Mouse (Mus musculus): ENCODE results near the gene Ube2cbp. TPM values are rescaled to one million over a fixed set of nuclear protein-coding genes. Genes with fewer than 3 reads are reported as not detected.

Gene Ube2cbp
- polyA plus RNA-seq (2014; fragmentation: Nextera tagmentation; extraction: Ambion mirVana), result 4.1 and 5.0 TPM in 2 replicates

DNA sequence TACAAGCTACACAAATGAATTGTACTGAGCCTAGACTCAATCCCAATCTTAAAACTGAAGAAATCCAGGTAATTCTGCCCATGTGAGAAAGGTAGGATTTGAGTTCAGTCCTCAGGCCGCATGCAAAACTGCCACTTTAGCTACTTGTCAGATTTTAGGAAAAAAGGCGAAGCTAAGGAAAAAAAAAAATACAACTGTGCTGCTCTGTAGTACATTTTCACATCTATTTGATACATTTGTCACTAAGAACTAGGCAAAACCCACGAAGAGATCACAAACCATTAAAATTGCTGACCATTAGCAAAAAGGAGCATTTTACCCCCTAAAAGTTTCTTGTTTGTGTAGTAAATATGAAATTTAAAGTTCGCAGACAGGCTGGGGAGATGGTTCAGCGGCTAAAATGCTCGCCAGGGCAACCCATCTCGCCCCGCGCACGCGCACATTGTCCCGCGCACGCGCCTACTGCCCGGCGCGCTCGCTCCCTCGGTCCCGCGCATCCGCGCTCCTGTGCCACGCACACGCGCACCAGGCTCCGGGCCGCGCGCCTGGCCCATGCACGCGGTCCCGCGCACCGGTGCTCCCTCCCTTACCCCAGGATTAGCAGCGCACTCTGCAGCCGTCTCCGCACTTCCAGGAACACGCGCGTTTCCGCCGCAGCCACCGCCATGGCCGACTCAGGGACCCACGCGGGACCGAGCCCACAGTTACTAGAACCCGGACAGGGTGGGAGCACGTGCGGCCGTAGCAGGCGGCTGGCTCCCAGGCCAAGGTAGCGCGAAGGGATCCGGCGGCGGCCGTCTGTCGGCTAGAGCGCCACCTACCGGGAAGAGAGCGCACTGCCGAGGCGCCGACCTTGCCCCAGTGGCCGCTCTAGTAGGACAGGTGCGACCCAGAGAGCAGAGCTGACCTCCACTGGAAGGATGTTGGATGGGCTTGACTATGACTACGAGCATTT is at the start of gene Ube2cbp:
Gene Ube2cbp, minus strand, starts transcription at position 800 of the 955 bp plus-strand sequence.
- Histone ChIP-seq H3K4me1 (ENCODE audit: control insufficient read depth, insufficient read depth, low read length) (peaks cover 6% of the 10 kb centered on the region; the same call in 1 of the 2 replicates), H3K27me3 (replicated peaks; ENCODE audit: control insufficient read depth, insufficient read depth, low read length) (peaks cover 3% of the 10 kb centered on the region), H3K4me2 (ENCODE audit: low read depth, low read length) (peak within 1 kb of the TSS; percentile 61), H3K9ac (ENCODE audit: low read depth, low read length) (peak within 1 kb of the TSS; percentile 82), H3K36me3 (ENCODE audit: control insufficient read depth, insufficient read depth, low read length) (no peaks in the 10 kb centered on the region), H3K4me3 (ENCODE audit: low read depth, low read length) (peak within 1 kb of the TSS; percentile 74), H3K9me3 (ENCODE audit: control insufficient read depth, low read length) (no peaks in the 10 kb centered on the region), H3K27ac (replicated peaks; ENCODE audit: low read depth, low read length) (peak within 1 kb of the TSS; percentile 71; the same call in 1 of the 2 replicates)
- DNase-seq (ENCODE audit: low spot score) (peak; percentile 89), ATAC-seq (ENCODE audit: low read depth) (peak; percentile 87)
- 2% methylated on average over 63 of the region's 70 CpGs for WGBS

DNA sequence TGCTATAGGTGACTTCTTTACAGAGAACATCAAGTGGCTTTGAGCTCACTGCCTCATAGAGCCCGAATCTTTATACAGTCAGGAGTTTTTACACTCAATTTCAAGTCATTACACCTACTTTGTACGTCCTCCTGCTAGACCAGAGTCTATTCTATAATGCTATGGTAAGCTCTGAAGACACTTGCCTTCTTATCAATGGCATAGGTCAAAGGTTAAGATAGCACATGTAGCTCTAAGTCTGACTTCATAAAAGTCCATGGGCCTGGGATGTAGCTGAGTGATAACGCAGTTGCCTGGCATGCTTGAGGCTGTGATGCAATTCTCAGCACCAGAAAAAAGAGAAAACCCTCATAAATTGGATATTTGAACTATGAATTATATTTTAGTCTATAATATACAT is 49.6 kb upstream of the Ube2cbp start:
- Histone ChIP-seq H3K9ac (ENCODE audit: low read depth, low read length) (no peak overlapping the region), H3K4me1 (ENCODE audit: control insufficient read depth, insufficient read depth, low read length) (no peaks in the 10 kb centered on the region), H3K36me3 (ENCODE audit: control insufficient read depth, insufficient read depth, low read length) (peaks cover 63% of the 10 kb centered on the region), H3K27ac (replicated peaks; ENCODE audit: low read depth, low read length) (no peak overlapping the region), H3K9me3 (ENCODE audit: control insufficient read depth, low read length) (no peaks in the 10 kb centered on the region), H3K4me3 (ENCODE audit: low read depth, low read length) (no peak overlapping the region), H3K4me2 (ENCODE audit: low read depth, low read length) (no peak overlapping the region), H3K27me3 (replicated peaks; ENCODE audit: control insufficient read depth, insufficient read depth, low read length) (no peaks in the 10 kb centered on the region)
- 89% methylated on average over 3 of the region's 3 CpGs for WGBS
- no peak for ATAC-seq (ENCODE audit: low read depth)
- DNase-seq (ENCODE audit: low spot score), result no peak

DNA sequence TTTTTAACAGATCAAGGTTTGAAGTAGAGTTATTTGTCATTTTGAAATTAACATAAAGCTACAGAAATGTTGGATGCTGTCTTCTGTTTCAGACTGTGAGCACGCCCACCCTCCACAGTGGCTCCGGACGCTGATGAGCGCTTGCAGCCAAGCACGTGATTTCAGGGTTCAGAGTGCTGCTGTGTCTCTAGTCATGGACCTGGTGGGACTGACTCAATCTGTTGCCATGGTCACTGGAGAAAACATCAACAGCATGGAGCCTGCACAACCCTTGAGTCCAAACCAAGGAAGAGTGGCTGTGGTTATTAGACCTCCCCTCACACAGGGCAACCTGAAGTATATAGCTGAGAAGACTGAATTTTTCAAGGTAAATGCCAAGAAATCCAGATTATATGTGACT is 49.0 kb upstream of the Ube2cbp start:
- H3K9ac ChIP-seq (ENCODE audit: low read depth, low read length), result no peak overlapping the region
- H3K36me3 ChIP-seq (ENCODE audit: control insufficient read depth, insufficient read depth, low read length), result peaks cover 60% of the 10 kb centered on the region
- H3K9me3 ChIP-seq (ENCODE audit: control insufficient read depth, low read length), result no peaks in the 10 kb centered on the region
- WGBS, result 81% methylated on average over 5 of the region's 5 CpGs
- no peaks in the 10 kb centered on the region for H3K4me1 ChIP-seq (ENCODE audit: control insufficient read depth, insufficient read depth, low read length)
- no peaks in the 10 kb centered on the region for H3K27me3 ChIP-seq (replicated peaks; ENCODE audit: control insufficient read depth, insufficient read depth, low read length)
- H3K4me2 ChIP-seq (ENCODE audit: low read depth, low read length), result no peak overlapping the region
- no peak overlapping the region for H3K4me3 ChIP-seq (ENCODE audit: low read depth, low read length)
- no peak for ATAC-seq (ENCODE audit: low read depth)
- DNase-seq (ENCODE audit: low spot score), result no peak
- no peak overlapping the region for H3K27ac ChIP-seq (replicated peaks; ENCODE audit: low read depth, low read length)

DNA sequence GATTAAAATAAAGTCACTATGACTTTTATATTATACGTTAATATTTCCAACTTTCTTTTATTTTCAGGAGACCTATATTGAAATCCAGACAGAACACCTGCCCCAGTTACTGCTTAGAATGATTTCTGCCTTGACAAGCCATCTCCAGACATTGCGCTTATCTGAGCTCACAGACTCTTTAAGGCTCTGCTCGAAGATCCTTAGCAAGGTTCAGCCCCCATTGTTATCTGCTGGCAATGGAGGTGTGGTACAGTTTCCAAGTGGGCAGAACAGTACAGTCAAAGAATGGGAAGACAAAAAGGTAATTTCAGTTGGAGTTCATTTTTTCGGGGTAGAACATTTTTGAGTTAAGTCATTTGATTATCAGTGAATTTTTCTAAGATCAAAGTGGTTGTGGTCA is 42.7 kb upstream of the Ube2cbp start:
- no peaks in the 10 kb centered on the region for H3K27me3 ChIP-seq (replicated peaks; ENCODE audit: control insufficient read depth, insufficient read depth, low read length)
- WGBS, result 90% methylated on average over 4 of the region's 4 CpGs
- H3K4me2 ChIP-seq (ENCODE audit: low read depth, low read length), result no peak overlapping the region
- no peak for DNase-seq (ENCODE audit: low spot score)
- ATAC-seq (ENCODE audit: low read depth), result no peak
- no peaks in the 10 kb centered on the region for H3K9me3 ChIP-seq (ENCODE audit: control insufficient read depth, low read length)
- H3K36me3 ChIP-seq (ENCODE audit: control insufficient read depth, insufficient read depth, low read length), result peaks cover 30% of the 10 kb centered on the region
- H3K27ac ChIP-seq (replicated peaks; ENCODE audit: low read depth, low read length), result no peak overlapping the region
- no peak overlapping the region for H3K9ac ChIP-seq (ENCODE audit: low read depth, low read length)
- H3K4me1 ChIP-seq (ENCODE audit: control insufficient read depth, insufficient read depth, low read length), result no peaks in the 10 kb centered on the region
- no peak overlapping the region for H3K4me3 ChIP-seq (ENCODE audit: low read depth, low read length)

DNA sequence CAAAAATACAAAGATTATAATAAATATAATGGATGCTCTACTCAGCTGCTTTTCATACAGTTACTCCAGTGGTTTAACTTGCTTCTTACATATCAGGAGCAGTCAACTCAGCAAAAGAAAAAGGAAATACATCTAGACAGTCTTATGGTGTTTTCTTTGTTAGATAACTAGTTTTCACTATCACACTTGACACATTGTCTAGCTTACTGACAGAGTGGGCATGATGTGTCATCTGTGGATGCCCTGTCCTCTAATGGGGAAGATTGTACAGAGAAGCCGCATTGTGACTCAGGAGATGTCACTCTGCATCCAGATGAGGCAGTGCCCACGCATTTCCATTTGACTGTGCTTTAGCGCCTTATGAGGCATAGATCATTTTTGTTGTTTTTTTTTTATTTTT is 34.3 kb upstream of the Ube2cbp start:
- 100% methylated on average over 3 of the region's 3 CpGs for WGBS
- ATAC-seq (ENCODE audit: low read depth) (no peak), DNase-seq (ENCODE audit: low spot score) (no peak)

DNA sequence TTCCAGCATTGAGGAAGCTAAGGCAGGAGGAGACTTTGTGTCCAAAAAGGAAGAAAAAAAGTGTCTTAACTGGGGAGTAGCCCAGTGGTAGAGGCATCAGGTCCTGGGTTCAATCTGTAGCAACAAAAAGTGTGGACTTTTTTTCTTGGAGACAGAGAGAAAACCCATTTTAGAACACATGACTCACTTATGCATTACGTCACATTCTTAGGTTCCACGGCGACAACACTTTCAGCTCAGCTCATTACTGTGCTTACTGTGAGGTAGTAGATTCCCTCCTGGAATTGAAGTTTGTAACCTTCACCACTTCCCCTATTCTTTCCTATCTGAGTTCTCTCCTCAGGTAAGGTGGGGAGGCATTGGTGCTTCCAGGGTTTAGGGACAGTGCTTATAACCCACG is 31.5 kb upstream of the Ube2cbp start:
- ATAC-seq (ENCODE audit: low read depth), result no peak
- Histone ChIP-seq H3K9ac (ENCODE audit: low read depth, low read length) (no peak overlapping the region), H3K4me2 (ENCODE audit: low read depth, low read length) (no peak overlapping the region), H3K4me3 (ENCODE audit: low read depth, low read length) (no peak overlapping the region), H3K36me3 (ENCODE audit: control insufficient read depth, insufficient read depth, low read length) (peaks cover 54% of the 10 kb centered on the region), H3K27me3 (replicated peaks; ENCODE audit: control insufficient read depth, insufficient read depth, low read length) (no peaks in the 10 kb centered on the region), H3K27ac (replicated peaks; ENCODE audit: low read depth, low read length) (no peak overlapping the region), H3K9me3 (ENCODE audit: control insufficient read depth, low read length) (no peaks in the 10 kb centered on the region), H3K4me1 (ENCODE audit: control insufficient read depth, insufficient read depth, low read length) (no peaks in the 10 kb centered on the region)
- WGBS, result 93% methylated on average over 4 of the region's 4 CpGs
- DNase-seq (ENCODE audit: low spot score), result no peak

More for the DNA sequence above, 34.3 kb upstream of the Ube2cbp start:
- H3K9me3 ChIP-seq (ENCODE audit: control insufficient read depth, low read length), result no peaks in the 10 kb centered on the region
- H3K4me3 ChIP-seq (ENCODE audit: low read depth, low read length), result no peak overlapping the region
- H3K4me1 ChIP-seq (ENCODE audit: control insufficient read depth, insufficient read depth, low read length), result no peaks in the 10 kb centered on the region
- no peak overlapping the region for H3K27ac ChIP-seq (replicated peaks; ENCODE audit: low read depth, low read length)
- no peaks in the 10 kb centered on the region for H3K27me3 ChIP-seq (replicated peaks; ENCODE audit: control insufficient read depth, insufficient read depth, low read length)
- no peak overlapping the region for H3K4me2 ChIP-seq (ENCODE audit: low read depth, low read length)
- no peak overlapping the region for H3K9ac ChIP-seq (ENCODE audit: low read depth, low read length)
- H3K36me3 ChIP-seq (ENCODE audit: control insufficient read depth, insufficient read depth, low read length), result peaks cover 55% of the 10 kb centered on the region

DNA sequence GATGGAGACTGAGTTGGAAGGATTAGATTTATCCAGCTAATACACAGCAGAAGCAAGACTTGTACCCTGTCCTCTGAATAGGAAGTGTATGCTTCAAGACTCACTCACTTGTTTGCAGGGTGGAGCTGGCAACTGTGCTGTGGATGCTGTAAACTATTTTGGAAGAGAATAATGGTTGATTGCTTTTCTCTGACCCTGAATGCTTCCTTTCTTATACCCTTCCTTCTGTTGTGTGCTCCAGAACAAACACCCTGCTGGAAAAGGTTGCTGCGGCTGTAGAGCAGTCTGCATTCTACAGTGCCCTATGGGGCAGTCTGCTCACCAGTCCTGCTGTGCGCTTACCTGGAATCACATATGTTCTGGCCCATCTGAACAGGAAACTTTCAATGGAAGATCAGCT is 27.0 kb upstream of the Ube2cbp start:
- H3K27ac ChIP-seq (replicated peaks; ENCODE audit: low read depth, low read length), result no peak overlapping the region
- no peaks in the 10 kb centered on the region for H3K4me1 ChIP-seq (ENCODE audit: control insufficient read depth, insufficient read depth, low read length)
- DNase-seq (ENCODE audit: low spot score) (no peak), ATAC-seq (ENCODE audit: low read depth) (no peak)
- H3K4me3 ChIP-seq (ENCODE audit: low read depth, low read length), result no peak overlapping the region
- 97% methylated on average over 2 of the region's 2 CpGs for WGBS
- peaks cover 48% of the 10 kb centered on the region for H3K36me3 ChIP-seq (ENCODE audit: control insufficient read depth, insufficient read depth, low read length)
- H3K9ac ChIP-seq (ENCODE audit: low read depth, low read length), result no peak overlapping the region
- H3K4me2 ChIP-seq (ENCODE audit: low read depth, low read length), result no peak overlapping the region
- H3K9me3 ChIP-seq (ENCODE audit: control insufficient read depth, low read length), result no peaks in the 10 kb centered on the region
- H3K27me3 ChIP-seq (replicated peaks; ENCODE audit: control insufficient read depth, insufficient read depth, low read length), result no peaks in the 10 kb centered on the region

DNA sequence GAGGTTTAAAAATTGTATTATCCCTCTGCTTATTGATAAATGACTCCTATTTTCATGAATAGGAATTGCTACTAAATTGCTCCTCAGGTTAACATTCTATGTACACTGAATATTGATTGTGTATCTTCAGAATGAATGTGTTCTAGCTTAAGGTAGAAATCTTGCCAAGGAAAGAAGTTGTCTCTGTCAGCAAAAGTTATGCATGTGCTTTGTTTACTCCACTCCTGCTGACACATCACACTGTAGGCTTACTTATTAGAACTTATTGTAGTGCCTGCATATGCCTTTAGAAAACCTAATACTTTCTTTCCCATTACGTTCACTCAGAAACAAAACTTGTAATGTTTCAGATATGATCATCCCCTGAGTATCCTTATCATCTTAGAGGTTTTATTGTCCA is 17.5 kb upstream of the Ube2cbp start:
- Histone ChIP-seq H3K9me3 (ENCODE audit: control insufficient read depth, low read length) (no peaks in the 10 kb centered on the region), H3K4me2 (ENCODE audit: low read depth, low read length) (no peak overlapping the region), H3K4me1 (ENCODE audit: control insufficient read depth, insufficient read depth, low read length) (no peaks in the 10 kb centered on the region), H3K36me3 (ENCODE audit: control insufficient read depth, insufficient read depth, low read length) (no peaks in the 10 kb centered on the region), H3K27ac (replicated peaks; ENCODE audit: low read depth, low read length) (no peak overlapping the region), H3K9ac (ENCODE audit: low read depth, low read length) (no peak overlapping the region), H3K27me3 (replicated peaks; ENCODE audit: control insufficient read depth, insufficient read depth, low read length) (no peaks in the 10 kb centered on the region), H3K4me3 (ENCODE audit: low read depth, low read length) (no peak overlapping the region)
- DNase-seq (ENCODE audit: low spot score) (no peak), ATAC-seq (ENCODE audit: low read depth) (no peak)
- 92% methylated on average over 1 of the region's 1 CpGs for WGBS

Measured in embryonic facial prominence, embryonic 14.5 days (tissue).